Mouse (Mus musculus) thymus, adult 2 months (tissue): Measurements from ENCODE around the gene Smarcc2.

Experiments
- CTCF ChIP-seq: fragments of 200-500 bp; IDR thresholded peaks from 2 replicates; pipeline ENCODE4 v1.5.1; 2012; ENCODE audit warnings: mild to moderate bottlenecking, control low read depth, low read length, moderate library complexity, borderline replicate concordance; ENCODE audit not compliant: control insufficient read depth, poor library complexity, insufficient read depth; ENCODE audit errors: extremely low read depth
- POLR2A ChIP-seq: fragments of 200-500 bp; IDR thresholded peaks from 2 replicates; pipeline ENCODE4 v1.6.1; 2012; ENCODE audit warnings: mild to moderate bottlenecking, low read length, control low read depth, moderate library complexity; ENCODE audit not compliant: control insufficient read depth, poor library complexity, insufficient read depth; ENCODE audit errors: extremely low read depth

DNA sequence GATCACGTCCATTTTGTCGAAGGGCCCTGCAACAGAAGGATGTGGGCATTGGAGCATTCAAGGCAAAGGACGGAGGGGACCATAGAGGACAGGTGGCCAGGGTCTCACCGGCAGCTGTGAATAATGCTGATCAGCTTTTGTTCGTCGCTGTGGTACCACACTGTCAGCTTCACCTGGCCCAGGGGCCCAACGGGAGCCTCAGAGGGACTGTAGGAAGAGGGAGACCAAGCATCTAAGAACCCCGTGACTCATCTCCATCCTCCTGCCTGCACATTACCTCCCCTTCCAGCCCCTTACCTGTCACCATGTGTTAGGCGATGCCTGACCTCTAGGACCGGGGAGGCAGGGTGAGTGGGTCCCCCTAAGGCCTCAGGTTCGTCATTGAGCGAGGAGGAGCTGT, 52.7 kb downstream of the Smarcc2 start:
- TF ChIP-seq CTCF = no peak
- TF ChIP-seq POLR2A = no peak
